Mouse (Mus musculus): ENCODE results near the gene Gm27027. TPM values are rescaled to one million over a fixed set of nuclear protein-coding genes. Genes with fewer than 3 reads are reported as not detected.
A peak's percentile ranks its signal among the peaks of the same experiment; 100 is the strongest.

Gm27027 gene
- polyA plus RNA-seq, 1 experiment from 2014 or later = not detected

- H3K4me2 ChIP-seq (replicated peaks; ENCODE audit: low read depth, low read length) = no peak overlapping the region
- peaks cover 10% of the 10 kb centered on the region for H3K4me1 ChIP-seq (ENCODE audit: insufficient read depth, low read depth, low read length)
- H3K27me3 ChIP-seq (replicated peaks; ENCODE audit: insufficient read depth, low read length) = no peaks in the 10 kb centered on the region
- peaks cover 10% of the 10 kb centered on the region for H3K36me3 ChIP-seq (ENCODE audit: insufficient read depth, low read length)
- H3K9ac ChIP-seq (replicated peaks; ENCODE audit: low read depth) = no peak overlapping the region
- no peak overlapping the region for H3K4me3 ChIP-seq (ENCODE audit: low read depth, low read length)
- TF ChIP-seq EP300 (IDR thresholded peaks at IDR 0.05) (no peak), CTCF (IDR thresholded peaks at IDR 0.05) (no peak)
- 74% methylated on average over 7 of the region's 7 CpGs for whole genome bisulfite sequencing
- ATAC-seq = no peak
- DNase-seq (ENCODE audit: low spot score) = peak; percentile 13
- H3K9me3 ChIP-seq (ENCODE audit: low read length) = no peaks in the 10 kb centered on the region
- H3K27ac ChIP-seq (ENCODE audit: low read length) = no peak overlapping the region
These were observed 16.7 kb downstream of the Gm27027 start for GRCm38 (mm10) chr2:93979249-93980120.

- WGBS = 5% methylated on average over 31 of the region's 37 CpGs
- Histone ChIP-seq H3K4me2 (replicated peaks; ENCODE audit: low read depth, low read length) (peak overlapping the region; percentile 57), H3K4me1 (ENCODE audit: insufficient read depth, low read depth, low read length) (peaks cover 4% of the 10 kb centered on the region; the same call in 1 of the 2 replicates), H3K4me3 (ENCODE audit: low read depth, low read length) (peak overlapping the region; percentile 23), H3K9ac (replicated peaks; ENCODE audit: low read depth) (no peak overlapping the region), H3K36me3 (ENCODE audit: insufficient read depth, low read length) (peaks cover 10% of the 10 kb centered on the region), H3K27me3 (replicated peaks; ENCODE audit: insufficient read depth, low read length) (no peaks in the 10 kb centered on the region), H3K27ac (ENCODE audit: low read length) (no peak overlapping the region), H3K9me3 (ENCODE audit: low read length) (no peaks in the 10 kb centered on the region)
- TF ChIP-seq CTCF (IDR thresholded peaks at IDR 0.05) = peak; percentile 48
- TF ChIP-seq EP300 (IDR thresholded peaks at IDR 0.05) = no peak
- DNase-seq (ENCODE audit: low spot score) (peak; percentile 71), ATAC-seq (peak; percentile 78)
These were observed 19.5 kb downstream of the Gm27027 start for GRCm38 (mm10) chr2:93976436-93977252.

- 30% methylated on average over 21 of the region's 21 CpGs for WGBS
- Histone ChIP-seq H3K4me1 (ENCODE audit: insufficient read depth, low read depth, low read length) (peaks cover 4% of the 10 kb centered on the region; the same call in 1 of the 2 replicates), H3K27ac (ENCODE audit: low read length) (no peak overlapping the region), H3K9me3 (ENCODE audit: low read length) (no peaks in the 10 kb centered on the region), H3K27me3 (replicated peaks; ENCODE audit: insufficient read depth, low read length) (no peaks in the 10 kb centered on the region), H3K4me2 (replicated peaks; ENCODE audit: low read depth, low read length) (peak overlapping the region; percentile 57), H3K36me3 (ENCODE audit: insufficient read depth, low read length) (peaks cover 10% of the 10 kb centered on the region), H3K9ac (replicated peaks; ENCODE audit: low read depth) (no peak overlapping the region), H3K4me3 (ENCODE audit: low read depth, low read length) (peak overlapping the region; percentile 23)
- no peak for DNase-seq (ENCODE audit: low spot score)
- ATAC-seq = no peak
- TF ChIP-seq EP300 (IDR thresholded peaks at IDR 0.05) (no peak), CTCF (IDR thresholded peaks at IDR 0.05) (no peak)
These were observed 20.4 kb downstream of the Gm27027 start for GRCm38 (mm10) chr2:93975526-93976435.

- ATAC-seq = no peak
- WGBS = 49% methylated on average over 7 of the region's 7 CpGs
- DNase-seq (ENCODE audit: low spot score) = no peak
These were observed 21.1 kb downstream of the Gm27027 start for GRCm38 (mm10) chr2:93975041-93975440.

GRCm38 (mm10) chr2:93971647-93972046 lies 24.5 kb downstream of the Gm27027 start:
- H3K4me3 ChIP-seq (ENCODE audit: low read depth, low read length) = no peak overlapping the region
- no peak for DNase-seq (ENCODE audit: low spot score)
- no peaks in the 10 kb centered on the region for H3K27me3 ChIP-seq (replicated peaks; ENCODE audit: insufficient read depth, low read length)
- H3K4me1 ChIP-seq (ENCODE audit: insufficient read depth, low read depth, low read length) = peaks cover 2% of the 10 kb centered on the region; the same call in 1 of the 2 replicates
- no peaks in the 10 kb centered on the region for H3K36me3 ChIP-seq (ENCODE audit: insufficient read depth, low read length)
- WGBS = 54% methylated on average over 3 of the region's 3 CpGs
- H3K27ac ChIP-seq (ENCODE audit: low read length) = no peak overlapping the region
- TF ChIP-seq EP300 (IDR thresholded peaks at IDR 0.05) (no peak), CTCF (IDR thresholded peaks at IDR 0.05) (no peak)
- H3K9ac ChIP-seq (replicated peaks; ENCODE audit: low read depth) = no peak overlapping the region
- no peak for ATAC-seq
- H3K9me3 ChIP-seq (ENCODE audit: low read length) = no peaks in the 10 kb centered on the region
- no peak overlapping the region for H3K4me2 ChIP-seq (replicated peaks; ENCODE audit: low read depth, low read length)

More at GRCm38 (mm10) chr2:93975041-93975440, 21.1 kb downstream of the Gm27027 start:
- Histone ChIP-seq H3K4me2 (replicated peaks; ENCODE audit: low read depth, low read length) (no peak overlapping the region), H3K9ac (replicated peaks; ENCODE audit: low read depth) (no peak overlapping the region), H3K36me3 (ENCODE audit: insufficient read depth, low read length) (peaks cover 4% of the 10 kb centered on the region; the same call in 1 of the 2 replicates), H3K4me3 (ENCODE audit: low read depth, low read length) (no peak overlapping the region), H3K9me3 (ENCODE audit: low read length) (no peaks in the 10 kb centered on the region), H3K4me1 (ENCODE audit: insufficient read depth, low read depth, low read length) (peaks cover 4% of the 10 kb centered on the region; the same call in 1 of the 2 replicates), H3K27ac (ENCODE audit: low read length) (no peak overlapping the region), H3K27me3 (replicated peaks; ENCODE audit: insufficient read depth, low read length) (no peaks in the 10 kb centered on the region)
- TF ChIP-seq CTCF (IDR thresholded peaks at IDR 0.05) (no peak), EP300 (IDR thresholded peaks at IDR 0.05) (no peak)
